Mouse (Mus musculus) CH12.LX (cell line): ENCODE measurements around the gene Ncor2. TPM values are rescaled to one million over a fixed set of nuclear protein-coding genes. Genes with fewer than 3 reads are reported as not detected.

ENCODE experiments used
- DNase-seq: peaks from one replicate; pipeline ENCODE4 v3.0.0-alpha.2; 2013; ENCODE audit errors: extremely low read depth
- H3K27ac ChIP-seq: 2 replicates; pipeline ENCODE4 v1.5.1; 2012; ENCODE audit warnings: low read depth, mild to moderate bottlenecking, control low read depth, moderate library complexity; ENCODE audit not compliant: insufficient read depth
- H3K27me3 ChIP-seq: replicated peaks from 2 replicates; pipeline ENCODE3; 2012; ENCODE audit warnings: inconsistent platforms
- H3K36me3 ChIP-seq, 2 experiments: replicated peaks in 1 of 2; 2 replicates each; pipeline versions ENCODE3 to v1.6.1; 2012; ENCODE audit warnings: inconsistent platforms in 1 of 2, low read length in 1 of 2, mild to moderate bottlenecking in 1 of 2, mixed read lengths in 1 of 2, moderate library complexity in 1 of 2; ENCODE audit not compliant: control insufficient read depth in 1 of 2, insufficient read depth in 1 of 2
- H3K4me1 ChIP-seq, 2 experiments: 2 replicates each; pipeline ENCODE4 v1.6.1; 2012; ENCODE audit warnings: inconsistent platforms in 1 of 2, moderate library complexity in 1 of 2; ENCODE audit not compliant: insufficient read depth in 2 of 2, control insufficient read depth in 1 of 2
- H3K4me2 ChIP-seq: 2 replicates; pipeline ENCODE4 v1.6.1; 2012; ENCODE audit warnings: low read depth, mild to moderate bottlenecking, control low read depth; ENCODE audit not compliant: poor library complexity, insufficient read depth, severe bottlenecking
- H3K4me3 ChIP-seq, 3 experiments: fragments of 150-350 bp in 1 of 3; sonication (generic) in 1 of 3; replicated peaks in 1 of 3; 2 replicates each; pipeline versions ENCODE3 to v1.5.1; 2011 to 2012; ENCODE audit warnings: low read depth in 2 of 3, low read length in 2 of 3, mild to moderate bottlenecking in 2 of 3, moderate library complexity in 2 of 3, control low read depth in 1 of 3, improper control_type of control experiment in 1 of 3, inconsistent platforms in 1 of 3, mixed read lengths in 1 of 3; ENCODE audit not compliant: poor library complexity in 1 of 3
- H3K79me2 ChIP-seq: replicated peaks from 2 replicates; pipeline ENCODE4 v1.6.1; 2012; ENCODE audit warnings: mild to moderate bottlenecking, moderate library complexity; ENCODE audit not compliant: control insufficient read depth, poor library complexity, insufficient read depth, severe bottlenecking; ENCODE audit errors: extremely low read depth
- H3K9ac ChIP-seq: 2 replicates; pipeline ENCODE4 v1.6.1; 2012; ENCODE audit warnings: low read depth, mild to moderate bottlenecking, control low read depth, moderate library complexity; ENCODE audit not compliant: insufficient read depth
- H3K9me3 ChIP-seq: replicated peaks from 2 replicates; pipeline ENCODE3; 2012; ENCODE audit warnings: low read length, inconsistent platforms, mixed read lengths
- BHLHE40 ChIP-seq: IDR thresholded peaks from 2 replicates; pipeline ENCODE4 v1.6.1; 2011; ENCODE audit warnings: mild to moderate bottlenecking, low read depth, low read length, improper control_type of control experiment
- CHD1 ChIP-seq: IDR thresholded peaks from 2 replicates; pipeline ENCODE4 v1.6.1; 2012; ENCODE audit warnings: low read depth, low read length, improper control_type of control experiment, inconsistent platforms
- CHD2 ChIP-seq: IDR thresholded peaks from 2 replicates; pipeline ENCODE4 v1.6.1; 2011; ENCODE audit warnings: low read length, improper control_type of control experiment
- CTCF ChIP-seq, 2 experiments: IDR thresholded peaks in 1 of 2; conservative IDR thresholded peaks in 1 of 2; 2 replicates each; pipeline ENCODE4 v1.5.1; 2011 to 2012; ENCODE audit warnings: low read depth in 2 of 2, low read length in 2 of 2, improper control_type of control experiment in 1 of 2, inconsistent platforms in 1 of 2, mild to moderate bottlenecking in 1 of 2, moderate library complexity in 1 of 2
- E2F4 ChIP-seq: IDR thresholded peaks from 2 replicates; pipeline ENCODE4 v1.6.1; 2011; ENCODE audit warnings: low read depth, low read length, improper control_type of control experiment; ENCODE audit not compliant: insufficient replicate concordance
- ELF1 ChIP-seq: IDR thresholded peaks from 2 replicates; pipeline ENCODE4 v1.6.1; 2014; ENCODE audit warnings: low read depth, mild to moderate bottlenecking, inconsistent platforms, low read length, improper control_type of control experiment
- EP300 ChIP-seq: IDR thresholded peaks from 2 replicates; pipeline ENCODE4 v1.6.1; 2011; ENCODE audit warnings: low read length, improper control_type of control experiment
- ETS1 ChIP-seq: conservative IDR thresholded peaks from 2 replicates; pipeline ENCODE4 v1.6.1; 2012; ENCODE audit warnings: low read depth, mild to moderate bottlenecking, inconsistent platforms, low read length, improper control_type of control experiment, moderate library complexity
- GABPA ChIP-seq: IDR thresholded peaks from 2 replicates; pipeline ENCODE4 v1.6.1; 2012; ENCODE audit warnings: low read depth, low read length, improper control_type of control experiment, inconsistent platforms; ENCODE audit not compliant: insufficient replicate concordance
- IRF4 ChIP-seq: IDR thresholded peaks from 2 replicates; pipeline ENCODE4 v1.6.1; 2014; ENCODE audit warnings: low read depth, mild to moderate bottlenecking, inconsistent platforms, low read length, improper control_type of control experiment
- JUND ChIP-seq: conservative IDR thresholded peaks from 2 replicates; pipeline ENCODE4 v1.6.1; 2011; ENCODE audit warnings: low read depth, low read length, improper control_type of control experiment
- MAX ChIP-seq: IDR thresholded peaks from 2 replicates; pipeline ENCODE4 v1.6.1; 2011; ENCODE audit warnings: low read length, improper control_type of control experiment
- MAZ ChIP-seq: IDR thresholded peaks from 2 replicates; pipeline ENCODE4 v1.6.1; 2012; ENCODE audit warnings: low read depth, mild to moderate bottlenecking, inconsistent platforms, low read length, improper control_type of control experiment, moderate library complexity
- MEF2A ChIP-seq: IDR thresholded peaks from 2 replicates; pipeline ENCODE4 v1.6.1; 2014; ENCODE audit warnings: low read depth, mild to moderate bottlenecking, inconsistent platforms, low read length, improper control_type of control experiment, borderline replicate concordance
- MXI1 ChIP-seq: IDR thresholded peaks from 2 replicates; pipeline ENCODE4 v1.6.1; 2011; ENCODE audit warnings: mild to moderate bottlenecking, low read depth, low read length, improper control_type of control experiment
- MYC ChIP-seq: IDR thresholded peaks from 2 replicates; pipeline ENCODE4 v1.6.1; 2011; ENCODE audit warnings: low read depth, mild to moderate bottlenecking, improper control_type of control experiment, low read length
- NELFE ChIP-seq: IDR thresholded peaks from 2 replicates; pipeline ENCODE4 v1.6.1; 2011; ENCODE audit warnings: low read depth, low read length, improper control_type of control experiment
- NRF1 ChIP-seq: IDR thresholded peaks from 2 replicates; pipeline ENCODE4 v1.6.1; 2014; ENCODE audit warnings: low read depth, mild to moderate bottlenecking, inconsistent platforms, low read length, improper control_type of control experiment, moderate library complexity
- PAX5 ChIP-seq: IDR thresholded peaks from 2 replicates; pipeline ENCODE4 v1.6.1; 2012; ENCODE audit warnings: low read length, inconsistent platforms, mixed read lengths
- POLR2A ChIP-seq: IDR thresholded peaks from 2 replicates; pipeline ENCODE4 v1.6.1; 2011; ENCODE audit warnings: low read depth, mild to moderate bottlenecking, improper control_type of control experiment, low read length
- POLR2AphosphoS2 ChIP-seq: IDR thresholded peaks from 2 replicates; pipeline ENCODE4 v1.6.1; 2011; ENCODE audit warnings: low read depth, low read length, improper control_type of control experiment
- RAD21 ChIP-seq: IDR thresholded peaks from 2 replicates; pipeline ENCODE4 v1.6.1; 2011; ENCODE audit warnings: low read depth, mild to moderate bottlenecking, low read length, improper control_type of control experiment, moderate library complexity
- RCOR1 ChIP-seq: conservative IDR thresholded peaks from 2 replicates; pipeline ENCODE4 v1.6.1; 2012; ENCODE audit warnings: low read depth, mild to moderate bottlenecking, inconsistent platforms, low read length, improper control_type of control experiment
- SIN3A ChIP-seq: IDR thresholded peaks from 2 replicates; pipeline ENCODE4 v1.6.1; 2012; ENCODE audit warnings: low read length, improper control_type of control experiment, inconsistent platforms
- SMC3 ChIP-seq: IDR thresholded peaks from 2 replicates; pipeline ENCODE4 v1.6.1; 2011; ENCODE audit warnings: low read depth, low read length, improper control_type of control experiment
- TCF12 ChIP-seq: IDR thresholded peaks from 2 replicates; pipeline ENCODE4 v1.6.1; 2014; ENCODE audit warnings: low read depth, mild to moderate bottlenecking, inconsistent platforms, low read length, improper control_type of control experiment
- UBTF ChIP-seq: IDR thresholded peaks from 2 replicates; pipeline ENCODE4 v1.6.1; 2012; ENCODE audit warnings: low read depth, mild to moderate bottlenecking, inconsistent platforms, low read length, improper control_type of control experiment, moderate library complexity
- USF1 ChIP-seq: IDR thresholded peaks from 2 replicates; pipeline ENCODE4 v1.6.1; 2014; ENCODE audit warnings: low read depth, mild to moderate bottlenecking, inconsistent platforms, low read length, improper control_type of control experiment
- USF2 ChIP-seq: conservative IDR thresholded peaks from 2 replicates; pipeline ENCODE4 v1.6.1; 2011; ENCODE audit warnings: low read depth, low read length, improper control_type of control experiment
- ZKSCAN1 ChIP-seq: IDR thresholded peaks from 2 replicates; pipeline ENCODE4 v1.6.1; 2012; ENCODE audit warnings: low read depth, inconsistent platforms, low read length, improper control_type of control experiment, borderline replicate concordance
- ZMIZ1 ChIP-seq: IDR thresholded peaks from 2 replicates; pipeline ENCODE4 v1.6.1; 2012; ENCODE audit warnings: low read depth, mild to moderate bottlenecking, inconsistent platforms, low read length, improper control_type of control experiment
- ZNF384 ChIP-seq: IDR thresholded peaks from 2 replicates; pipeline ENCODE4 v1.6.1; 2012; ENCODE audit warnings: low read depth, low read length, improper control_type of control experiment, inconsistent platforms
- dilution Hi-C: fragments of 300-500 bp; cut with MboI; formaldehyde crosslinking; loops from 2 replicates; pipeline ENCODE4 v1.14.3; 2020; ENCODE audit warnings: low sequenced_read_pairs; ENCODE audit not compliant: extremely low pct_unique_long_range_greater_than_20kb, extremely low pct_ligation_motif_present
- in situ Hi-C: fragments of 300-500 bp; cut with MboI; formaldehyde crosslinking; loops from 3 replicates; pipeline ENCODE4 v1.14.3; 2019; ENCODE audit warnings: low sequenced_read_pairs, low pct_ligation_motif_present, low pct_unique_long_range_greater_than_20kb, mixed read lengths
- polyA plus RNA-seq: library from polyadenylated mRNA; unstranded; fragments of >175 nt; gene quantifications from 2 replicates; pipeline ENCODE4 v1.2.1, GENCODE M21; 2012; ENCODE audit warnings: low read depth; ENCODE audit not compliant: insufficient read length
- total RNA-seq, 2 experiments: library from RNA; depleted of rRNA; stranded (reverse); fragments of 300-350 nt in 1 of 2; fragments of >200 nt in 1 of 2; gene quantifications; 2 replicates each; pipeline ENCODE4 v1.2.3; 2012 to 2014

The Ncor2 gene
- total and polyA plus RNA-seq, 3 experiments, result 3.9 to 44.7 (median 10.8) TPM

GRCm38 (mm10) chr5:125015066-125015465, 164.0 kb downstream of the Ncor2 start:
- no peaks in the 10 kb centered on the region for H3K79me2 ChIP-seq
- TF ChIP-seq BHLHE40, result no peak
- no peak for TF ChIP-seq GABPA
- TF ChIP-seq ZKSCAN1, result no peak
- no peak for TF ChIP-seq MYC
- TF ChIP-seq IRF4, result no peak
- no peak for TF ChIP-seq CHD1
- TF ChIP-seq UBTF, result no peak
- no peak for TF ChIP-seq EP300
- TF ChIP-seq TCF12, result no peak
- no peak for TF ChIP-seq RAD21
- TF ChIP-seq ZNF384, result no peak
- TF ChIP-seq CHD2, result no peak
- TF ChIP-seq NELFE, result no peak
- TF ChIP-seq MAZ, result no peak
- no peak for TF ChIP-seq MXI1
- TF ChIP-seq MAX, result no peak
- TF ChIP-seq ELF1, result no peak
- H3K4me1 ChIP-seq, result peaks cover 4 to 22% of the 10 kb centered on the region in 2 experiments; a peak in 3 of 4 replicates
- H3K27me3 ChIP-seq, result no peaks in the 10 kb centered on the region
- peaks cover 36 to 84% of the 10 kb centered on the region in 2 experiments for H3K36me3 ChIP-seq
- H3K4me2 ChIP-seq, result no peak overlapping the region
- no peak for DNase-seq
- no peaks in the 10 kb centered on the region for H3K9me3 ChIP-seq
- no peak overlapping the region for H3K27ac ChIP-seq
- dilution Hi-C loops, result no loop called here
- in situ Hi-C loops, result no loop called here
- H3K9ac ChIP-seq, result no peak overlapping the region
- no peak overlapping the region for H3K4me3 ChIP-seq

GRCm38 (mm10) chr5:125014497-125014896, 164.5 kb downstream of the Ncor2 start:
- in situ Hi-C loops, result loop anchor here (5.0 kb wide), 1 partner anchor 107 kb away; no protein-coding TSS in a partner anchor

More at GRCm38 (mm10) chr5:125014497-125014896, 164.5 kb downstream of the Ncor2 start:
- H3K36me3 ChIP-seq, result peaks cover 36 to 84% of the 10 kb centered on the region in 2 experiments
- H3K9me3 ChIP-seq, result no peaks in the 10 kb centered on the region
- no peak overlapping the region for H3K4me3 ChIP-seq
- peaks cover 4 to 26% of the 10 kb centered on the region in 2 experiments; a peak in 3 of 4 replicates for H3K4me1 ChIP-seq
- no peak overlapping the region for H3K4me2 ChIP-seq
- no peaks in the 10 kb centered on the region for H3K79me2 ChIP-seq
- no peak overlapping the region for H3K9ac ChIP-seq
- peak; percentile 26 for DNase-seq
- TF ChIP-seq SIN3A (no peak), USF1 (no peak), TCF12 (no peak), MYC (no peak), USF2 (no peak), JUND (no peak), MEF2A (no peak), RAD21 (peak; percentile 62), SMC3 (peak; percentile 77), CTCF (conservative IDR thresholded peaks at IDR 0.05 in 1 of 2, IDR thresholded peaks at IDR 0.05 in 1 of 2; ENCODE audit: low read depth in 2 of 2, low read length in 2 of 2) (peak; percentile 59 to 73), E2F4 (no peak), CHD2 (no peak), EP300 (no peak), CHD1 (no peak), GABPA (no peak), POLR2A (no peak), ZNF384 (no peak), PAX5 (no peak), POLR2AphosphoS2 (no peak), ETS1 (no peak), RCOR1 (no peak), ZMIZ1 (no peak), NELFE (0 out of 2 replicates have a peak, but pooled peaks have one; percentile 17), NRF1 (no peak)
- no peaks in the 10 kb centered on the region for H3K27me3 ChIP-seq
- dilution Hi-C loops, result no loop called here
- no peak overlapping the region for H3K27ac ChIP-seq
